Mouse (Mus musculus) lung, adult 18-20 months (tissue): ENCODE results near the gene Akap17b.

Source experiments
- DNase-seq, 2 experiments: peaks; one replicate each; pipeline ENCODE4 v3.0.0; 2022; ENCODE audit warnings: mixed read lengths in 2 of 2

Akap17b gene

GRCm38 (mm10) chrX:36586629-36587303, 58.4 kb downstream of the Akap17b start:
- DNase-seq: no peak

GRCm38 (mm10) chrX:36562079-36562478, 83.1 kb downstream of the Akap17b start:
- DNase-seq: no peak

- peak; percentile 57 to 65 for DNase-seq
Observed at GRCm38 (mm10) chrX:36561650-36562049, 83.5 kb downstream of the Akap17b start.

- DNase-seq: no peak
Observed at GRCm38 (mm10) chrX:36560170-36560569, 85.0 kb downstream of the Akap17b start.
